Mouse (Mus musculus): ENCODE results near the gene Npepps. TPM values are rescaled to one million over a fixed set of nuclear protein-coding genes. Genes with fewer than 3 reads are reported as not detected.

Gene Npepps
- total and polyA plus RNA-seq, 3 experiments: 20.5 to 41.6 TPM; not detected in 1

DNA sequence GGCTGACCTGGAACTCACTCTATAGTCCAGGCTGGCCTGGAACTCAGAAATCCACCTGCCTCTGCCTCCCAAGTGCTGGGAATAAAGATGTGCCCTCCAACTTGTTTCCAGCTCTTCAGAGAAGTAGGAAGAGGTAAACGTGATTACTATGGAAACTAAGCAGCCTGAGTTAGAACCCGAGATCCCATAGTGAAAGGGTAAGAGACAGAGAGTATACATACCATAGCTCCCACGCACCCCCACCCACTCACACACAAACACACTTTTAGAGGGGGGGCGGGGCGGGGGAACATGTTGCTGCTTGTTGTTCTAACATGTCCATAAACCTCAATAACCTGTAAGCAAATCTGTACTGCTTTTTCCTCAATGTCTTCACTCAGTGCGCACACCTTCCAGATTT is 2.0 kb downstream of the Npepps start:
- Histone ChIP-seq H3K36me3 (ENCODE audit: control insufficient read depth in 1 of 2, insufficient read depth in 2 of 2, low read length in 2 of 2) (peaks cover 0 to 25% of the 10 kb centered on the region in 2 experiments; a peak in 2 of 4 replicates), H3K4me1 (ENCODE audit: control insufficient read depth in 1 of 2, insufficient read depth in 2 of 2, low read length in 2 of 2) (peaks cover 5 to 18% of the 10 kb centered on the region in 2 experiments), H3K27me3 (ENCODE audit: control insufficient read depth in 1 of 2, insufficient read depth in 2 of 2, low read length in 2 of 2) (no peaks in the 10 kb centered on the region), H3K27ac (ENCODE audit: control insufficient read depth, low read depth, low read length) (peak overlapping the region; percentile 75; the same call in 1 of the 2 replicates), H3K4me3 (ENCODE audit: control insufficient read depth in 1 of 2, insufficient read depth in 1 of 2, low read depth in 2 of 2, low read length in 2 of 2) (peak overlapping the region in 1 of 2 experiments; percentile 85; a peak in 3 of 4 replicates), H3K9me3 (replicated peaks; ENCODE audit: insufficient read depth, low read length) (no peaks in the 10 kb centered on the region), H3K9ac (ENCODE audit: control insufficient read depth, low read depth, low read length, poor library complexity, severe bottlenecking) (peak overlapping the region; percentile 95), H3K79me2 (ENCODE audit: control insufficient read depth, insufficient read depth, low read length, poor library complexity) (peaks cover 52% of the 10 kb centered on the region)
- DNase-seq (ENCODE audit: low read depth, low spot score): no peak
- TF ChIP-seq BHLHE40 (IDR thresholded peaks at IDR 0.05; ENCODE audit: borderline replicate concordance, low read depth, low read length) (no peak), USF2 (IDR thresholded peaks at IDR 0.05; ENCODE audit: borderline replicate concordance in 1 of 2, insufficient read depth in 1 of 2, low read depth in 1 of 2, low read length in 2 of 2) (no peak), GABPA (IDR thresholded peaks at IDR 0.05; ENCODE audit: low read depth, low read length) (no peak), ZC3H11A (IDR thresholded peaks at IDR 0.05; ENCODE audit: low read depth, low read length) (no peak), POLR2A (IDR thresholded peaks at IDR 0.05; ENCODE audit: control insufficient read depth in 1 of 2, insufficient read depth in 1 of 2, low read depth in 1 of 2, low read length in 2 of 2, poor library complexity in 1 of 2) (no peak)

DNA sequence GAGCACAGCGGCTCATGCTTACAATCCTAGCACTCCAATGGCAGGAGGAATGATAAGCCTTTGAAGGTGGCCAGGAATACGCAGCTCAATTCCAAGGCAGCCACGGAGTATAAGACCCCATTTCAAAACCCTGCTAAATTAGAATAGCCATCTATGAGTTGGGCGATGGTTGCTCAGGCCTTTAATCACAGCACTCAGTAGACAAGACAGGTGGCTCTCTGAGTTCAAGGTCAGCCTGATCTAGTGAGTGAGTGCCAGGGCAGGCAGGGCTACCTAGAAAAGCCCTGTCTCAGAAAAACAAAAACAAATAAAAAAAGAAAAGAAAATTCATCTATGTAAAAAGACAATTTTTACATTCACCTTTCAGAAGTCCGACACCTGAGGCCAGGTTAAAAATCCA is 3.3 kb downstream of the Npepps start:
- Histone ChIP-seq H3K27me3 (ENCODE audit: control insufficient read depth in 1 of 2, insufficient read depth in 2 of 2, low read length in 2 of 2) (no peaks in the 10 kb centered on the region), H3K9me3 (replicated peaks; ENCODE audit: insufficient read depth, low read length) (no peaks in the 10 kb centered on the region), H3K79me2 (ENCODE audit: control insufficient read depth, insufficient read depth, low read length, poor library complexity) (peaks cover 59% of the 10 kb centered on the region), H3K27ac (ENCODE audit: control insufficient read depth, low read depth, low read length) (no peak overlapping the region), H3K4me3 (ENCODE audit: control insufficient read depth in 1 of 2, insufficient read depth in 1 of 2, low read depth in 2 of 2, low read length in 2 of 2) (no peak overlapping the region), H3K36me3 (ENCODE audit: control insufficient read depth in 1 of 2, insufficient read depth in 2 of 2, low read length in 2 of 2) (peaks cover 2 to 25% of the 10 kb centered on the region in 2 experiments; a peak in 3 of 4 replicates), H3K4me1 (ENCODE audit: control insufficient read depth in 1 of 2, insufficient read depth in 2 of 2, low read length in 2 of 2) (peaks cover 5 to 18% of the 10 kb centered on the region in 2 experiments), H3K9ac (ENCODE audit: control insufficient read depth, low read depth, low read length, poor library complexity, severe bottlenecking) (no peak overlapping the region)
- DNase-seq (ENCODE audit: low read depth, low spot score): no peak
- no peak for TF ChIP-seq TCF12 (IDR thresholded peaks at IDR 0.05; ENCODE audit: low read depth, low read length)
- TF ChIP-seq RCOR1 (IDR thresholded peaks at IDR 0.05; ENCODE audit: low read depth, low read length): no peak
- no peak for TF ChIP-seq UBTF (IDR thresholded peaks at IDR 0.05; ENCODE audit: borderline replicate concordance, insufficient read depth, low read depth, low read length)
- no peak for TF ChIP-seq ELF1 (IDR thresholded peaks at IDR 0.05; ENCODE audit: low read depth, low read length)
- TF ChIP-seq TBP (IDR thresholded peaks at IDR 0.05; ENCODE audit: low read depth, low read length): no peak
- no peak for TF ChIP-seq POLR2A (IDR thresholded peaks at IDR 0.05; ENCODE audit: control insufficient read depth in 1 of 2, insufficient read depth in 1 of 2, low read depth in 1 of 2, low read length in 2 of 2, poor library complexity in 1 of 2)
- TF ChIP-seq E2F4 (IDR thresholded peaks at IDR 0.05; ENCODE audit: borderline replicate concordance, low read depth, low read length): no peak
- TF ChIP-seq KAT2A (conservative IDR thresholded peaks at IDR 0.05; ENCODE audit: low read depth, low read length): no peak
- TF ChIP-seq GATA1 (IDR thresholded peaks at IDR 0.05; ENCODE audit: low read depth, low read length): no peak
- no peak for TF ChIP-seq MXI1 (IDR thresholded peaks at IDR 0.05; ENCODE audit: low read depth, low read length)
- TF ChIP-seq TAL1 (IDR thresholded peaks at IDR 0.05; ENCODE audit: low read length): no peak
- no peak for TF ChIP-seq RAD21 (IDR thresholded peaks at IDR 0.05; ENCODE audit: low read depth, low read length)
- TF ChIP-seq NRF1 (IDR thresholded peaks at IDR 0.05; ENCODE audit: insufficient read depth, low read depth, low read length, poor library complexity, severe bottlenecking): no peak
- no peak for TF ChIP-seq MAX (IDR thresholded peaks at IDR 0.05; ENCODE audit: low read length)
- TF ChIP-seq GABPA (IDR thresholded peaks at IDR 0.05; ENCODE audit: low read depth, low read length): no peak
- TF ChIP-seq ZNF384 (IDR thresholded peaks at IDR 0.05; ENCODE audit: low read depth, low read length): no peak
- no peak for TF ChIP-seq ZC3H11A (IDR thresholded peaks at IDR 0.05; ENCODE audit: low read depth, low read length)
- TF ChIP-seq ZKSCAN1 (IDR thresholded peaks at IDR 0.05; ENCODE audit: low read depth, low read length): no peak
- no peak for TF ChIP-seq CHD1 (IDR thresholded peaks at IDR 0.05; ENCODE audit: low read depth, low read length)

All from MEL (cell line).